Mouse (Mus musculus): Measurements from ENCODE around the gene Ptpn12. TPM values are rescaled to one million over a fixed set of nuclear protein-coding genes. Genes with fewer than 3 reads are reported as not detected.

The Ptpn12 gene
- total and polyA plus RNA-seq, 3 experiments, result 3.2 to 16.5 (median 12.7) TPM

DNA sequence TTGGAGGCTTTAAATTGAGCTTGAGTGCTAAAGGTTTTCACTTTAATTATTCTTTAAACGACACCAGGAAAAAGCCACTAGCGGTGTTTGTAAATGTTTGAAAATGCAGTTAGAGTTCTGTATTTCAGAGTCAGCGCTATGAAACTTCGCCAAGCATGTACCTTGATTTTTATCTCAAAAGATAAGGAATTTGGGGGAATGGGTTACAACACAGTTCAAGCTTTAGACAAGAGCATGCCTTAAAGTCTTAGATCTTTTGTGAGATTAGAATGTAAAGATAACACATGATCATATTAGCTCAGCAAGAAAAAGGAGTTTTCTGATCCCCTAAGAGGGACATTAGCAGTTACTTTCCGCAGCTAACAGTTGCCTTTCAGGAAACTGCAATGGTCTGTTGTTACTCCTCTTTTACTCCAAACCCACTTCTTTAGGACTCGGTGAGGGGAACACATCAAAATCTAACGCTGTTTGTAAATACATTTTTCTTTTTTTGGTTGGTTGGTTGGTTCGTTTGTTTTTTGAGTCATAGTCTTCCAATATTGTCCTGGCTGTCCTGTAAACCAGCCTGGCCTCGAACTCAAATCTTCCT, 103.3 kb downstream of the Ptpn12 start:
- peak overlapping the region; percentile 65 to 95 (median 80) for H3K4me3 ChIP-seq (replicated peaks in 1 of 3; ENCODE audit: low read depth in 2 of 3, low read length in 2 of 3, poor library complexity in 1 of 3)
- H3K4me2 ChIP-seq (ENCODE audit: insufficient read depth, low read depth, poor library complexity, severe bottlenecking), result peak overlapping the region; percentile 93
- no peak for DNase-seq (ENCODE audit: extremely low read depth)
- H3K9me3 ChIP-seq (replicated peaks; ENCODE audit: low read length), result peaks cover 8% of the 10 kb centered on the region
- in situ Hi-C loops (cut with MboI; ENCODE audit: low pct_ligation_motif_present, low pct_unique_long_range_greater_than_20kb, low sequenced_read_pairs), result loop anchor here (25.0 kb wide), 1 partner anchor 165 kb away; no protein-coding TSS in a partner anchor
- no peaks in the 10 kb centered on the region for H3K27me3 ChIP-seq (replicated peaks)
- dilution Hi-C loops (cut with MboI; ENCODE audit: extremely low pct_ligation_motif_present, extremely low pct_unique_long_range_greater_than_20kb, low sequenced_read_pairs), result no loop called here
- peaks cover 8 to 12% of the 10 kb centered on the region in 2 experiments for H3K36me3 ChIP-seq (replicated peaks in 1 of 2; ENCODE audit: control insufficient read depth in 1 of 2, insufficient read depth in 1 of 2, low read length in 1 of 2)
- 0 out of 2 replicates have a peak, but pooled peaks have one; percentile 26 for TF ChIP-seq MXI1 (IDR thresholded peaks at IDR 0.05; ENCODE audit: low read depth, low read length)
- no peak for TF ChIP-seq NRF1 (IDR thresholded peaks at IDR 0.05; ENCODE audit: low read depth, low read length)
- 0 out of 2 replicates have a peak, but pooled peaks have one; percentile 24 for TF ChIP-seq CHD1 (IDR thresholded peaks at IDR 0.05; ENCODE audit: low read depth, low read length)
- no peak for TF ChIP-seq CTCF (conservative IDR thresholded peaks at IDR 0.05 in 1 of 2, IDR thresholded peaks at IDR 0.05 in 1 of 2; ENCODE audit: low read depth in 2 of 2, low read length in 2 of 2)
- TF ChIP-seq POLR2A (IDR thresholded peaks at IDR 0.05; ENCODE audit: low read depth, low read length), result no peak
- peaks cover 8 to 46% of the 10 kb centered on the region in 2 experiments; a peak in 3 of 4 replicates for H3K4me1 ChIP-seq (ENCODE audit: control insufficient read depth in 1 of 2, insufficient read depth in 2 of 2)
- peak overlapping the region; percentile 83 for H3K9ac ChIP-seq (ENCODE audit: insufficient read depth, low read depth)
- peaks cover 65% of the 10 kb centered on the region for H3K79me2 ChIP-seq (replicated peaks; ENCODE audit: control insufficient read depth, extremely low read depth, insufficient read depth, poor library complexity, severe bottlenecking)
- H3K27ac ChIP-seq (ENCODE audit: insufficient read depth, low read depth), result no peak overlapping the region

DNA sequence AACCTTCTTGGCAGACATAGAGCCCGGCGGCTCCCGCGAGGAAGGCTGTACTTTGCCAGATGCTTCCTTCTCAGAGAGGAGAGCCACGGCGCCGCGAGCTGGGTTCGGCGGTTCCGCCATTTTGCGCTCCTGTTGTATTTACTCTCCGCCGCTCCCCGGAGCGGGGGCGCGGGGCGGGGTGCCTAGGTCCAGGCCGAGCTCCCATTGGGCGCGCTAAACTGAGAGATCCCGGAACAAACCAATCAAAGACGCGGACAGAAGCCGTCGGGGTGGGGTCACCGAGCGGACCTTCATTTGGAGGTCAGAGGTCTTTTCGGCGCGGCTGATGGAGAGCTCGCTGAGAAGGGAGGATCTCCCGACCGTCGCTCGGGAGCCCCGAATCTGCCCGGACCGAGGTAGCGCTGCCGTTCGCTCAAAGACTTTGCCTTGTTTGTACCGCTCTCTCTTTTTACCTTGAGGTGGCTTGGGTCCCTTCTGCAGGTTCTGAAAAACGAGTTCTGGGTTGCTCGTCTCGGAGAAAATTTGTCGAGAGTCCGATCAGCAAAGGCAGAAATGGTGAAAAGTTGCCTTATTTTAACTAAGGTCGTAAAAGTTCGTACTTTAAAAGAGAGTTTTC, 103.9 kb downstream of the Ptpn12 start:
- Histone ChIP-seq H3K27me3 (replicated peaks) (no peaks in the 10 kb centered on the region), H3K36me3 (replicated peaks in 1 of 2; ENCODE audit: control insufficient read depth in 1 of 2, insufficient read depth in 1 of 2, low read length in 1 of 2) (peaks cover 6 to 9% of the 10 kb centered on the region in 2 experiments), H3K27ac (ENCODE audit: insufficient read depth, low read depth) (peak overlapping the region; percentile 91), H3K79me2 (replicated peaks; ENCODE audit: control insufficient read depth, extremely low read depth, insufficient read depth, poor library complexity, severe bottlenecking) (peaks cover 69% of the 10 kb centered on the region), H3K4me3 (replicated peaks in 1 of 3; ENCODE audit: low read depth in 2 of 3, low read length in 2 of 3, poor library complexity in 1 of 3) (peak overlapping the region; percentile 85 to 98 (median 95)), H3K9me3 (replicated peaks; ENCODE audit: low read length) (peaks cover 4% of the 10 kb centered on the region), H3K9ac (ENCODE audit: insufficient read depth, low read depth) (peak overlapping the region; percentile 88), H3K4me2 (ENCODE audit: insufficient read depth, low read depth, poor library complexity, severe bottlenecking) (peak overlapping the region; percentile 93; the same call in 1 of the 2 replicates), H3K4me1 (ENCODE audit: control insufficient read depth in 1 of 2, insufficient read depth in 2 of 2) (peaks cover 11 to 53% of the 10 kb centered on the region in 2 experiments)
- DNase-seq (ENCODE audit: extremely low read depth), result peak; percentile 95
- in situ Hi-C loops (cut with MboI; ENCODE audit: low pct_ligation_motif_present, low pct_unique_long_range_greater_than_20kb, low sequenced_read_pairs) (loop anchor here (25.0 kb wide), 1 partner anchor 164 kb away; no protein-coding TSS in a partner anchor), dilution Hi-C loops (cut with MboI; ENCODE audit: extremely low pct_ligation_motif_present, extremely low pct_unique_long_range_greater_than_20kb, low sequenced_read_pairs) (no loop called here)
- TF ChIP-seq MEF2A (IDR thresholded peaks at IDR 0.05; ENCODE audit: borderline replicate concordance, low read depth, low read length), result no peak
- no peak for TF ChIP-seq JUN (IDR thresholded peaks at IDR 0.05; ENCODE audit: insufficient read depth, low read depth, low read length)
- TF ChIP-seq USF1 (IDR thresholded peaks at IDR 0.05; ENCODE audit: low read depth, low read length), result no peak
- TF ChIP-seq MYC (IDR thresholded peaks at IDR 0.05; ENCODE audit: low read depth, low read length), result no peak
- no peak for TF ChIP-seq RAD21 (IDR thresholded peaks at IDR 0.05; ENCODE audit: low read depth, low read length)
- TF ChIP-seq MAFK (IDR thresholded peaks at IDR 0.05; ENCODE audit: insufficient replicate concordance, low read length), result no peak
- TF ChIP-seq UBTF (IDR thresholded peaks at IDR 0.05; ENCODE audit: low read depth, low read length), result no peak; the same call in 1 of the 2 replicates
- no peak for TF ChIP-seq EP300 (IDR thresholded peaks at IDR 0.05; ENCODE audit: low read length)
- no peak for TF ChIP-seq RCOR1 (conservative IDR thresholded peaks at IDR 0.05; ENCODE audit: low read depth, low read length)
- TF ChIP-seq HCFC1 (IDR thresholded peaks at IDR 0.05; ENCODE audit: low read depth, low read length), result peak; percentile 57
- TF ChIP-seq GABPA (IDR thresholded peaks at IDR 0.05; ENCODE audit: insufficient replicate concordance, low read depth, low read length), result no peak
- no peak for TF ChIP-seq USF2 (conservative IDR thresholded peaks at IDR 0.05; ENCODE audit: low read depth, low read length)
- no peak for TF ChIP-seq PAX5 (IDR thresholded peaks at IDR 0.05; ENCODE audit: low read length)
- no peak for TF ChIP-seq SMC3 (IDR thresholded peaks at IDR 0.05; ENCODE audit: low read depth, low read length)
- no peak for TF ChIP-seq CTCF (conservative IDR thresholded peaks at IDR 0.05 in 1 of 2, IDR thresholded peaks at IDR 0.05 in 1 of 2; ENCODE audit: low read depth in 2 of 2, low read length in 2 of 2)
- TF ChIP-seq MAZ (IDR thresholded peaks at IDR 0.05; ENCODE audit: low read depth, low read length), result peak; percentile 96
- TF ChIP-seq MAX (IDR thresholded peaks at IDR 0.05; ENCODE audit: low read length), result no peak
- TF ChIP-seq ZKSCAN1 (IDR thresholded peaks at IDR 0.05; ENCODE audit: borderline replicate concordance, low read depth, low read length), result no peak
- peak; percentile 29; the same call in 1 of the 2 replicates for TF ChIP-seq CHD1 (IDR thresholded peaks at IDR 0.05; ENCODE audit: low read depth, low read length)
- peak; percentile 87 for TF ChIP-seq CHD2 (IDR thresholded peaks at IDR 0.05; ENCODE audit: low read length)
- TF ChIP-seq TCF12 (IDR thresholded peaks at IDR 0.05; ENCODE audit: low read depth, low read length), result peak; percentile 92
- peak; percentile 90 for TF ChIP-seq ZMIZ1 (IDR thresholded peaks at IDR 0.05; ENCODE audit: low read depth, low read length)
- TF ChIP-seq KAT2A (IDR thresholded peaks at IDR 0.05; ENCODE audit: insufficient replicate concordance, low read length), result no peak
- TF ChIP-seq BHLHE40 (IDR thresholded peaks at IDR 0.05; ENCODE audit: low read depth, low read length), result no peak
- TF ChIP-seq ETS1 (conservative IDR thresholded peaks at IDR 0.05; ENCODE audit: low read depth, low read length), result no peak
- peak; percentile 70 for TF ChIP-seq SIN3A (IDR thresholded peaks at IDR 0.05; ENCODE audit: low read length)
- TF ChIP-seq ELF1 (IDR thresholded peaks at IDR 0.05; ENCODE audit: low read depth, low read length), result peak; percentile 50; the same call in 1 of the 2 replicates
